Mouse (Mus musculus): ENCODE measurements around the gene Snf8. TPM values are rescaled to one million over a fixed set of nuclear protein-coding genes. Genes with fewer than 3 reads are reported as not detected.

Snf8 gene
- polyA plus RNA-seq, 1 experiment from 2014 or later = 89.8 TPM

DNA sequence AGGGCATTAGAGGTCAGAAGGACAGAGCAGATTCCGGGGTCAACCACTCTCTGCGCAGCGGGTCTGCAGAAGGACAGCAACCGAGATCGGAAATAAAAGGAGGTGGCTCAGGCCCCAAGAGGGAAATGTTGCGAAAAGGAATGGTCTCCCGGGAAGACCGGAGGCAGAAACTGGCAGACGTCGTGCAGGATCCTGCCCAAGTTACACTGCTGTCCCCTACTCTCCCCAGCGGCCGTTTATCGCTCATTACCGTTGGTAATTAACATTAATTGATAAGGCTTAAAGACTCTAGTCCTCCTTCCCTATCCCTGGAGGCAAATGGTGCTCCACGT lies 40.5 kb downstream of the Snf8 start:
- Histone ChIP-seq H3K4me3 (replicated peaks) (peak overlapping the region; percentile 77), H3K4me1 (replicated peaks) (peaks cover 10% of the 10 kb centered on the region), H3K9me3 (no peaks in the 10 kb centered on the region), H3K4me2 (peak overlapping the region; percentile 84), H3K27me3 (no peaks in the 10 kb centered on the region), H3K36me3 (peaks cover 30% of the 10 kb centered on the region), H3K27ac (peak overlapping the region; percentile 66; the same call in 1 of the 2 replicates), H3K9ac (replicated peaks) (peak overlapping the region; percentile 78)
- no peak for ATAC-seq (ENCODE audit: insufficient number of reproducible peaks, insufficient read depth, low FRiP score, low TSS enrichment, low read depth)
- WGBS = under 1% methylated on average over 15 of the region's 15 CpGs

DNA sequence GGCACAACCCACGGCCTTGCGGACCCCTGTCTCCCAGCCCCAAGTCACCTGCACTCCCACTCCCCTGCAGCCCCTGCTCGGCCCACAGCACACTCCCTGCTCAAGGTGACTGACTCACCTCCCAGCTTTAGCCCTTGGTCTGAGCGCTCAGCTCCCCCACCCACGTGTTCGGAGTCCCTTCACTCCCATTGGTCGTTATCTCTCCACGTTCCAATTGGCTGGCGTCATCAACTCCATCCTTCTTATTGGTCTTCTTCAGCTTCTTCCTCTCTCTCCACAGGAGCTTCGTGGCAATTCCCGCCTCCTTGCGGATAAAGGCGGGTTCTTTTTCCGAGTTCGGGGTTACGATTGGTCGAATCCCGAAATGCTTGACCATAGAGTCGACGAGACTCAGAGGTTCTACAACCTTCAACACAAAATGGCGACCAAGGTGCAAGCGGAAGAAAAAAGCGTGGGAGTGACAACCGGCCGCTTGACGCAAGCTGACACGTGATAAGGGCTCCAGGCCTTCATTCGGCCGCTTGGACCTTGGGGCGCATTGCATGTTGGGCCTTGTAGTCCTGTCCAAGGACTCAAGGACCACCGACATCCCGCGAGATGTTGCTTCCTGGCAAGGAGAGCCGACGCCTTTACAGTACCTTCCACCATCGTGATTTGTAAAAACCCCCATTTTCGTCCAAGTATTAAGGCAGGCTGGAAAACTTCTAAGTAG lies 41.0 kb downstream of the Snf8 start, which contains the start of gene Atp5g1:
Atp5g1 (minus strand) TSS at position 162 of the 712 bp plus-strand sequence.
- peaks cover 25% of the 10 kb centered on the region for H3K36me3 ChIP-seq
- no peaks in the 10 kb centered on the region for H3K9me3 ChIP-seq
- H3K27ac ChIP-seq = peak within 1 kb of the TSS; percentile 66; the same call in 1 of the 2 replicates
- peak within 1 kb of the TSS; percentile 78 for H3K9ac ChIP-seq (replicated peaks)
- H3K4me3 ChIP-seq (replicated peaks) = peak within 1 kb of the TSS; percentile 77
- H3K4me2 ChIP-seq = peak within 1 kb of the TSS; percentile 84
- ATAC-seq (ENCODE audit: insufficient number of reproducible peaks, insufficient read depth, low FRiP score, low TSS enrichment, low read depth) = peak; percentile 96
- H3K4me1 ChIP-seq (replicated peaks) = peaks cover 10% of the 10 kb centered on the region
- under 1% methylated on average over 37 of the region's 37 CpGs for WGBS
- no peaks in the 10 kb centered on the region for H3K27me3 ChIP-seq

DNA sequence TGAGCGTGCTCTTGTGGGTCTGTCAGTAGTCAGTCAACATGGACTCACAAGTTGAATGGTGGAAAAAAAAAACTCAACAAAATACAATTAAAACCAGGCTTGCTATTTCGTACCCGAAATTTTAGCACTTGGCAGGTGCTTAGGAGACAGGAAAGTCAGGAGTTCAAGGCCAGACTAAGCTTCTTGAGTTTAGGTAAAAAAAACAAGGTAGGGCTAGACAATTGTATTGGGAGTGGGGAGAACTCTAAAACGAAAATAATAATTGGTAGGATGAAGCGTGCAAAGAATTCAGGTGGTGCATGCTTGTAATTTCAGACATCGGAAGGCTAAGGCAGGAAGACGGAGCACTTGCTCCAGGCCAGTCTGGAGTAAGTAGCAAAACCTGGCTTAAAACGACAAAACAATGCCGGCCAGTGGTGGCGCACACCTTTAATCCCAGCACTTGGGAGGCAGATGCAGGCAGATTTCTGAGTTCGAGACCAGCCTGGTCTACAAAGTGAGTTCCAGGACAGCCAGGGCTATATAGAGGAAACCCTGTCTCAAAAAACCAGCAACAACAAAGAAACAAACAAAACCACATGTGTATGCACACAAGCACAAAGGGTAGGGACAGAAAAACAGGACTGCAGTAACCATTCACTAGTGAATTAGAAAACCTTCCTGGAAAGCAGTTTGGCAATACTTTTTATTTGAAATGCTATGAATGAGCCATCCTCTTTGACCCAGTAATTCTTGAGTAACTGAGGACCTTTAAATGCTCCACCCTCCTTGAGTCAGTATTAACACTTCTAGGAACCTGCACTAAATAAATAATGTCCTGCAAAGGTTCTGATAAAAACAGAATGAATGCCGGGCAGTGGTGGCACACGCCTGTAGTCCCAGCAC lies 41.8 kb downstream of the Snf8 start:
- Histone ChIP-seq H3K4me2 (peak overlapping the region; percentile 51), H3K4me1 (replicated peaks) (peaks cover 10% of the 10 kb centered on the region), H3K9ac (replicated peaks) (no peak overlapping the region), H3K36me3 (peaks cover 17% of the 10 kb centered on the region), H3K27ac (0 out of 2 replicates have a peak overlapping the region, but pooled peaks have one; percentile 17), H3K27me3 (no peaks in the 10 kb centered on the region), H3K4me3 (replicated peaks) (peak overlapping the region; percentile 27), H3K9me3 (no peaks in the 10 kb centered on the region)
- ATAC-seq (ENCODE audit: insufficient number of reproducible peaks, insufficient read depth, low FRiP score, low TSS enrichment, low read depth) = no peak
- 64% methylated on average over 13 of the region's 13 CpGs for WGBS

DNA sequence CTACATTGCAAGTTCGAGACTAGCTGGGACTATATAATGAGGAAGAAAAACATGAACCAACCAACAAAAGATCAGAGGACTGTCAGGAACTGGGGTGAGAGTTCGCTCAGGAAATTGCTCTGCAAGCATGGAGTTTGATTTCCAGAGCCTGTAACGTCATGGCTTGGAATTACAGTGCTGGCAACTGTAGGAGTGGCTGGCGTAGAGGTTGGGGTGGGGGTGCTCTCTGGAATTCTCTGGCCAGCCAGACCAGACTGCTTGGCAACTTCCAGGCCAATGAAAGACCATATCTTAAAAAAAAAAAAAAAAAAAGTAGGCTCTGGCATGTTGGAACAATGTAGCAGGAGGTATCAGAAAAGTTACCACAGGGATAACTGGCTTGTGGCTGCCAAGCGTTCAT lies 46.1 kb downstream of the Snf8 start:
- 73% methylated on average over 5 of the region's 5 CpGs for WGBS
- Histone ChIP-seq H3K27ac (no peak overlapping the region), H3K4me3 (replicated peaks) (no peak overlapping the region), H3K4me1 (replicated peaks) (no peaks in the 10 kb centered on the region), H3K4me2 (no peak overlapping the region), H3K27me3 (no peaks in the 10 kb centered on the region; the same call in 1 of the 2 replicates), H3K9me3 (no peaks in the 10 kb centered on the region), H3K9ac (replicated peaks) (no peak overlapping the region), H3K36me3 (no peaks in the 10 kb centered on the region)
- ATAC-seq (ENCODE audit: insufficient number of reproducible peaks, insufficient read depth, low FRiP score, low TSS enrichment, low read depth) = no peak

DNA sequence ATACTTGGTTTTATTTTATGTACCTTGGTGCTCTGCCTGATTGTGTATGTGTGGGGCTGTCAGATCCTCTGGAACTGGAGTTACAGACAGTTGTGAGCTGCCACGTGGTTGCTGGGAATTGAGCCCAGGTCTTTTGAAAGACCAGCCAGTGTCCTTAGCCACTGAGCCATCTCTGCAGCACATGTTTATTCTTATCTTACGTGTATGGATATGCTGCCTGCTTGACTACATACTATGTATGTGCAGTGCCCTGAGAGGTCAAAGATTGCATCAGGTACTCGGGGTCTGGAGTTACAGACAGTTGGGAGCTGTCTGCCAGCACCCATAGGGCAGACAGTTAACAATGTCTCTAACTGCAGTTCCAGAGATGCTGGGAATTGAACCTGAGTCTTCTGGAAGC lies 48.0 kb downstream of the Snf8 start:
- Histone ChIP-seq H3K9me3 (no peaks in the 10 kb centered on the region), H3K9ac (replicated peaks) (no peak overlapping the region), H3K27me3 (no peaks in the 10 kb centered on the region; the same call in 1 of the 2 replicates), H3K36me3 (no peaks in the 10 kb centered on the region), H3K4me1 (replicated peaks) (no peaks in the 10 kb centered on the region), H3K27ac (no peak overlapping the region), H3K4me3 (replicated peaks) (no peak overlapping the region), H3K4me2 (no peak overlapping the region)
- WGBS = 76% methylated on average over 3 of the region's 3 CpGs
- ATAC-seq (ENCODE audit: insufficient number of reproducible peaks, insufficient read depth, low FRiP score, low TSS enrichment, low read depth) = no peak

DNA sequence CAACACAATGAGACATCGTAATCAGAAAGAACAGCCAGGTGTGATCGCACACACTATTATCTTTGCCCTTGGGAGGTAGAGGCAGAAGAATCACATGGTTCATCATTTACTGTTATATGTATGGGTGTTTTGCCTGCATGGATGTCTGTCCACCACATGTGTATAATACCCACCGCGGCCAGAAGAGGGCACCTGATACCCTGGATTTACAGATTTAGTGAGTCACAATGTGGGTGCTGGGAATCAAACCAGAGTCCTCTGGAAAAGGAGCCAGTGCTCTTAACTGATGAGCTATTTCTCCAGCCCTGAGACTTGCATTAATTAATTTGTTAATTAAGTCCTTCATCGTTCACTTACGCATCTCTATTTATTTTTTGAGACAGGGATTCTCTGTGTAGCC lies 53.3 kb downstream of the Snf8 start:
- 87% methylated on average over 6 of the region's 6 CpGs for WGBS
- no peak overlapping the region for H3K4me3 ChIP-seq (replicated peaks)
- peaks cover 3% of the 10 kb centered on the region; the same call in 1 of the 2 replicates for H3K27me3 ChIP-seq
- H3K36me3 ChIP-seq = no peaks in the 10 kb centered on the region
- no peak overlapping the region for H3K4me2 ChIP-seq
- no peak for ATAC-seq (ENCODE audit: insufficient number of reproducible peaks, insufficient read depth, low FRiP score, low TSS enrichment, low read depth)
- no peaks in the 10 kb centered on the region for H3K4me1 ChIP-seq (replicated peaks)
- H3K9ac ChIP-seq (replicated peaks) = no peak overlapping the region
- H3K27ac ChIP-seq = no peak overlapping the region
- peaks cover 6% of the 10 kb centered on the region; the same call in 1 of the 2 replicates for H3K9me3 ChIP-seq

DNA sequence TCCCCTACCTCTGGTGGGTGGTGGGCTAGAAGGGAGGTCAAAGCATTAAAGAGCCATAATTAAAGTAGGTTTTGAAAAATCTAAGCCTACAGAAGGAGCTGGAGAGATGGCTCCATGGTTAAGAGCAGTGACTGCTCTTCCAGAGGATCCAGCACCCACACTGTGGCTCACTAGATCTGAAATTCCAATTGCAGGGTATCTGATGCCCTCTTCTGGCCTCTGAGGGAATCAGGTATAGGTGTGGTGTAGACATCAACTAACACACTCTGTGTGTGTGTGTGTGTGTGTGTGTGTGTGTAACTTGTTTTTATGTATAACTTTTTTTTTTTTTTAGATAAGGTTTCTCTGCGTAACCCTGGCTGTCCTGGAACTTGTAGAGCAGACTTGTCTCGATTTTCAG lies 56.4 kb downstream of the Snf8 start:
- Histone ChIP-seq H3K27me3 (0 out of 2 replicates have a peak, but pooled peaks cover 4% of the 10 kb centered on the region), H3K4me2 (no peak overlapping the region), H3K36me3 (no peaks in the 10 kb centered on the region), H3K27ac (no peak overlapping the region), H3K9me3 (peaks cover 6% of the 10 kb centered on the region; the same call in 1 of the 2 replicates), H3K4me1 (replicated peaks) (no peaks in the 10 kb centered on the region), H3K4me3 (replicated peaks) (no peak overlapping the region), H3K9ac (replicated peaks) (no peak overlapping the region)
- ATAC-seq (ENCODE audit: insufficient number of reproducible peaks, insufficient read depth, low FRiP score, low TSS enrichment, low read depth) = no peak
- WGBS = 56% methylated on average over 2 of the region's 2 CpGs

DNA sequence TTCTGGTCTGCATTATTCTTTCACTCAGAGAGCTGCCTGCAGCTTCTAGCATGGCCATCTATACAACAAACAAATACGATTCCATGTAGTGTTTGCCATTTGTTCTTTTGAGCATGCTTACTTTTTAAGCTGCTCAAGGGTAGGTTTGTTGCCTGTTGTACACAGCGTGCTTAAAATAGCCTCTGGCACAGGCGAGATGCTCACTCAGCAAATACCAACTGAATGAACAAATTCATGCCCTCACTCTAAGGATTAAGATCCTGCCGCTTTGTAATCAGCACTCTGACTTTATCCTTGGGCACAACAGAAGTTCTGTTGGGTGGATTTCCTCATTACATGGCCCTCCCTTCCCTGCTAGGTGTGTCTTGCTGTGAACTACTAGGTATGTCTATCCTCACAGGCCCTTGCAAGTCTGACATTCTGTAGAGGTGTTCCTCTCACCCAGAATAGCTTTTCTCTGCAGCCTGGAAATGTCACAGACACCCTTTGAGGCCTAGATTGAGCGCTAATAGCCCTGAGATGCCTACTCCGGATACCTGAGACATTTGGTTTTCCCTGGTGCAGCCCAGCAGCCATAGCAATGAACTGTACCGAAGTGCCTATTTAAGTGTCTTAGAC lies 58.1 kb downstream of the Snf8 start:
- WGBS = 46% methylated on average over 7 of the region's 7 CpGs

DNA sequence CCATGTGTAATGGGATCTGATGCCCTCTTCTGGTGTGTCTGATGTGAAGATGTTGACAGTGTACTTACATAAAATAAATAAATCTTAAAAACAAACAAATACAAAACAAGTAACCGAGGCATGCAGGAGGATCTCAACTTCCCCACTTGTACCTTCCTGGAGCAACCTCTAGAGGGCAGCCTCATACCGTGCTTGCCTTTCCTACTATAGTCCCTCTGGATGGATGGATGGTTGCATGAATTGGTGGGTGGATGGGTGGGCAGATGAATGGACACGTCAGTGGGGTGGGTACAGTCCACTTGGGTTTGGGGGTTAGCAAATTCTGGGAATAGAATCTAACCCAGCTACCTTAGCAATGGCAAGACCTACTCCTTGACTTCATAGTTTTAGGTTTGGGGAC lies 58.7 kb downstream of the Snf8 start:
- Histone ChIP-seq H3K4me1 (replicated peaks) (no peaks in the 10 kb centered on the region), H3K4me3 (replicated peaks) (no peak overlapping the region), H3K4me2 (no peak overlapping the region), H3K27ac (no peak overlapping the region), H3K36me3 (no peaks in the 10 kb centered on the region), H3K9me3 (0 out of 2 replicates have a peak, but pooled peaks cover under 1% of the 10 kb centered on the region), H3K27me3 (0 out of 2 replicates have a peak, but pooled peaks cover 4% of the 10 kb centered on the region), H3K9ac (replicated peaks) (no peak overlapping the region)
- no peak for ATAC-seq (ENCODE audit: insufficient number of reproducible peaks, insufficient read depth, low FRiP score, low TSS enrichment, low read depth)
- WGBS = 13% methylated on average over 3 of the region's 3 CpGs

More for the DNA sequence above, 58.1 kb downstream of the Snf8 start:
- Histone ChIP-seq H3K9ac (replicated peaks) (no peak overlapping the region), H3K27ac (no peak overlapping the region), H3K4me1 (replicated peaks) (no peaks in the 10 kb centered on the region), H3K4me2 (no peak overlapping the region), H3K9me3 (peaks cover 6% of the 10 kb centered on the region; the same call in 1 of the 2 replicates), H3K27me3 (0 out of 2 replicates have a peak, but pooled peaks cover 4% of the 10 kb centered on the region), H3K4me3 (replicated peaks) (no peak overlapping the region), H3K36me3 (no peaks in the 10 kb centered on the region)
- ATAC-seq (ENCODE audit: insufficient number of reproducible peaks, insufficient read depth, low FRiP score, low TSS enrichment, low read depth) = no peak
